Mouse (Mus musculus): Measurements from ENCODE around the gene Tmed10.

DNA sequence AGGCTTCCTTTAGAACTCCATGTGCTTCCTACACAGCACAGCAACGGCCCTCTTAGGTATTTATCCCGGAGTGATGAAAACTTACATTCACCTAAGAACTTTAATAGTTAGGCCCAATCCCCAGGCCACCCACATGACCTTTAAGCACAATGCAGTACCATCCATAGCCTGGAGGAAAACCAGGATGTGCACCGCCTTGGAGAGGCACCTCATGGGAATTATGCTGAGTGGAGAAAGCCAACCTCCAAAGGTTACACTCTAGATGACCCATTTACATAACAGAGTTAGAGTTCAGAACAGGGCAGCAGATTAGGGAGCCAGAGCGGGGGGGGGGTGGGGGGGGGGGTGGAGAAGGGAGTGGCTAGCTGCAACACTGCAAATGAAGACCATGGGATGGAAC, 32.3 kb downstream of the Tmed10 start:
- no peak for TF ChIP-seq CTCF (conservative IDR thresholded peaks at IDR 0.05; ENCODE audit: low read length)
- no peak for TF ChIP-seq NANOG (IDR thresholded peaks at IDR 0.05; ENCODE audit: borderline replicate concordance, low read length)
- TF ChIP-seq POU5F1 (IDR thresholded peaks at IDR 0.05; ENCODE audit: borderline replicate concordance, low read length), result no peak

Measured in E14TG2a.4 (cell line).